Mouse (Mus musculus) kidney, adult 2 months (tissue): ENCODE measurements around the gene Ndufs2. TPM values are rescaled to one million over a fixed set of nuclear protein-coding genes. Genes with fewer than 3 reads are reported as not detected.
A peak's percentile ranks its signal among the peaks of the same experiment; 100 is the strongest.

Source experiments
- DNase-seq: peaks from one replicate; pipeline ENCODE4 v3.0.0; 2021
- H3K27ac ChIP-seq: fragments of 200-500 bp; 2 replicates; pipeline ENCODE4 v1.5.1; 2012; ENCODE audit warnings: low read depth, low read length, control low read depth, inconsistent platforms; ENCODE audit not compliant: insufficient read depth
- H3K27me3 ChIP-seq: fragments of 200-500 bp; replicated peaks from 2 replicates; pipeline ENCODE4 v1.6.1; 2012; ENCODE audit warnings: mild to moderate bottlenecking, moderate library complexity, low read length, inconsistent platforms; ENCODE audit not compliant: control insufficient read depth, insufficient read depth
- H3K36me3 ChIP-seq: fragments of 200-500 bp; 2 replicates; pipeline ENCODE4 v1.6.1; 2012; ENCODE audit warnings: mild to moderate bottlenecking, moderate library complexity, low read length, inconsistent platforms; ENCODE audit not compliant: control insufficient read depth, insufficient read depth
- H3K4me1 ChIP-seq: fragments of 200-500 bp; 2 replicates; pipeline ENCODE4 v1.6.1; 2011; ENCODE audit warnings: low read length; ENCODE audit not compliant: control insufficient read depth, insufficient read depth
- H3K4me3 ChIP-seq: fragments of 200-500 bp; 2 replicates; pipeline ENCODE4 v1.5.1; 2011; ENCODE audit warnings: mild to moderate bottlenecking, low read depth, low read length, control low read depth; ENCODE audit not compliant: insufficient read depth
- CTCF ChIP-seq: fragments of 200-500 bp; conservative IDR thresholded peaks from 2 replicates; pipeline ENCODE4 v1.5.1; 2011; ENCODE audit warnings: low read depth, mild to moderate bottlenecking, control low read depth, low read length, moderate library complexity, mixed read lengths; ENCODE audit not compliant: insufficient read depth, insufficient read length
- POLR2A ChIP-seq: fragments of 200-500 bp; IDR thresholded peaks from one replicate; pipeline ENCODE4 v1.6.1; 2011; ENCODE audit warnings: low read depth, low read length, control low read depth
- WGBS: fragments of 180-500 bp; shearing (Covaris S2); methylation state at CpG from one replicate; pipeline ENCODE4 v1.1.7; 2018; 5-methylcytosine and 5-hydroxymethylcytosine counted together
- polyA plus RNA-seq: library from polyadenylated mRNA; depleted of rRNA; stranded (reverse); fragments of >200 nt; gene quantifications from 2 replicates; pipeline ENCODE4 v1.2.3, GENCODE M21; 2012

The Ndufs2 gene
- polyA plus RNA-seq, 1 experiment = 559 TPM

GRCm38 (mm10) chr1:171229750-171230149 lies 21.4 kb downstream of the Ndufs2 start:
- no peak for DNase-seq
- H3K27me3 ChIP-seq = no peaks in the 10 kb centered on the region
- H3K36me3 ChIP-seq = no peaks in the 10 kb centered on the region; the same call in 1 of the 2 replicates
- H3K4me1 ChIP-seq = peaks cover 8% of the 10 kb centered on the region; the same call in 1 of the 2 replicates
- H3K4me3 ChIP-seq = no peak overlapping the region
- TF ChIP-seq POLR2A = no peak
- 59% methylated on average over 6 of the region's 6 CpGs for WGBS
- H3K27ac ChIP-seq = no peak overlapping the region; the same call in 1 of the 2 replicates

GRCm38 (mm10) chr1:171227879-171228278 lies 23.3 kb downstream of the Ndufs2 start:
- WGBS = 100% methylated on average over 1 of the region's 1 CpGs
- no peaks in the 10 kb centered on the region for H3K27me3 ChIP-seq
- TF ChIP-seq POLR2A (no peak), CTCF (no peak)
- no peaks in the 10 kb centered on the region for H3K36me3 ChIP-seq
- H3K4me3 ChIP-seq = no peak overlapping the region
- no peak overlapping the region for H3K27ac ChIP-seq
- DNase-seq = no peak
- peaks cover 8% of the 10 kb centered on the region; the same call in 1 of the 2 replicates for H3K4me1 ChIP-seq

- no peak overlapping the region for H3K4me3 ChIP-seq
- no peaks in the 10 kb centered on the region for H3K27me3 ChIP-seq
- no peaks in the 10 kb centered on the region for H3K36me3 ChIP-seq
- WGBS = 72% methylated on average over 4 of the region's 4 CpGs
- DNase-seq = no peak
- TF ChIP-seq POLR2A (no peak), CTCF (no peak)
- H3K4me1 ChIP-seq = peaks cover 8% of the 10 kb centered on the region; the same call in 1 of the 2 replicates
- no peak overlapping the region for H3K27ac ChIP-seq
These were observed 24.4 kb downstream of the Ndufs2 start for GRCm38 (mm10) chr1:171226780-171227179.

DNA sequence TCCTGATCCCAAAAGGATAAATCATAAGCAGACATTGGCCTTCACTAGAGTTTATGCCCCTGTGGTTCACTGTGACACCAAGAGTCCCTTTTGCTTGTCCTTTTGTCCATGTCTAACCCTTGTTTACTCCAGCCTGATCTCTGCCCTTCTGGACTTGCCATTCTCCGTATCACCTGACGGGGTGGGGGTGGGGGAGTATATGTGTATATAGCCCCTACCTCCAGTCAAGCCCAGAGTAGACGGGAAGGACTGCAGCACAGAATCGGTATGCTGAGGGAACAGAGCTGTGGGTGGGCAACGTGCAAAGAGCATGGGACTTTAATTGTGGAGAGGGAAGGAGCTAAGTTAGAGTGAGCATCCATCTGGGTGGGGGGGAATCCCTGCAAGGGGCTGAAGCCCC lies 26.3 kb downstream of the Ndufs2 start, which contains the start of gene Apoa2:
TSS of gene Apoa2 (plus strand) at position 198 of the 400 bp plus-strand sequence.
- WGBS = 74% methylated on average over 5 of the region's 5 CpGs
- Histone ChIP-seq H3K4me1 (peaks cover 7% of the 10 kb centered on the region; the same call in 1 of the 2 replicates), H3K27ac (no peak within 1 kb of the TSS), H3K4me3 (no peak within 1 kb of the TSS), H3K27me3 (no peaks in the 10 kb centered on the region), H3K36me3 (no peaks in the 10 kb centered on the region)
- TF ChIP-seq CTCF (no peak), POLR2A (no peak)
- DNase-seq = no peak

DNA sequence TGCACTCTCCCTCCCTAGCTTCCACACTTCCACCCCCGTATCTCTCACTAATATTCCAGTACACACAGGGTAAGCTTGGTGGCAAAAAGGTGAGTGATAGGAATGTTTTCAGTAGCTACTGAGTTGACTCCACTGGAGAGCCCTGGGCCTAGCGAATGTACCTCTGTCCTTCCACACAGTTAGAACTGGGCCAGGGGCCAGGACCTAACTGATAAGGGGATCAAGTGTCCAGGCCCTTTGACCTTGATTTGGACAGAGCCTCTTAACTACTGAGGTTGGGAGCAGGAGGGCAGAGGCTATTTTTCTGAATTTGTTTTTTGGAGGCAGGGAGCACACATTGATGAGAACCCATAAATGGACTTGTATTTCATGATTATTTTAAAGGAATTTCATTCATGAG lies 27.4 kb downstream of the Ndufs2 start:
- Histone ChIP-seq H3K27me3 (no peaks in the 10 kb centered on the region), H3K4me1 (peaks cover 5% of the 10 kb centered on the region; the same call in 1 of the 2 replicates), H3K36me3 (no peaks in the 10 kb centered on the region), H3K4me3 (no peak overlapping the region), H3K27ac (no peak overlapping the region)
- no peak for TF ChIP-seq CTCF
- no peak for TF ChIP-seq POLR2A
- DNase-seq = peak; percentile 80
- WGBS = 71% methylated on average over 2 of the region's 2 CpGs

GRCm38 (mm10) chr1:171223168-171223567 lies 28.0 kb downstream of the Ndufs2 start:
- DNase-seq = no peak
- Histone ChIP-seq H3K36me3 (no peaks in the 10 kb centered on the region), H3K27me3 (no peaks in the 10 kb centered on the region), H3K4me3 (no peak overlapping the region), H3K27ac (no peak overlapping the region), H3K4me1 (peaks cover 5% of the 10 kb centered on the region; the same call in 1 of the 2 replicates)
- 74% methylated on average over 6 of the region's 6 CpGs for WGBS
- TF ChIP-seq POLR2A (no peak), CTCF (no peak)

DNA sequence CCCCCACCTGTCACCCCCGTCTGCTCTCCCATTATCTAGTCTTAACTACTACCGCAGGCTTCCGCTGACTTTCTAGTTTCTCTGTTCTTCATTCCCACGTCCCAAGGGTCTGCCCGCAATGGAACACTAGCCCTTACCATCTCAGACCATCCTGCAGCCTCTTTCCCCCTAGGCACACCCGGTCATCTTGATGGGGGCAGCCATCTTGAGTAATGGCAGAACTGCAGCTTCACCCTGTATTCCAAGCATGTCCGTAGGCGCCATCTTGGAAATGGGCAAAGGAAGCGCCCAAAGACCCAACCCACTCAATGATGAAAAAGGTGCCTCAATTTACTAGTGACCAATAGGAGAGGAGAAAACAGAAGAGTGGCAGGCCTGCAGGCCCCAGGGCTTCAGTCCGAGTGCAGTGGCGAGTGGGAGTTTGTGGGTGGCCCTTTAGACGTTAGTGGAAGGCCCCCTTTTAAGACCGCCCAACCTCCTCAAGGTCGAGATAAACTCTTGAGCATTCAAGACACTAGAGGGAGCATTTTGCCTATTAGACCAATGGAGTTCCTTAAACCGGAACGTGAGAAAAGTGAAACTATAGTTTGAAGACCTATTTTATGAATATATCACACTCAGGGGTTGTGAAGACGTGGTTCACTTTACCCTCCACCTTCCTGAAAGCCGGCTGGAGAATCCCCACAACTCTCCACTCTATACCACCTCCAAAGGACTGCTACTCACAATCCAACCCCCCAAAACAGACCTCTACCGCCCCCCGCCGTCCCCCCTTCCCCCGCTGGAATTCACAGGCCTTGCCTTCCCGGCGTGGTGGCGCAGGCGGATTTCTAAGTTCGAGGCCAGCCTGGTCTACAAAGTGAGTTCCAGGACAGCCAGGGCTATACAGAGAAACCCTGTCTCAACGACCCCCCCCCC lies 28.7 kb downstream of the Ndufs2 start, which contains the start of gene Tomm40l:
TSS of gene Tomm40l (minus strand) at position 277 of the 918 bp plus-strand sequence.
- DNase-seq = peak; percentile 99
- H3K4me3 ChIP-seq = peak within 1 kb of the TSS; percentile 87
- peak within 1 kb of the TSS; percentile 54; the same call in 1 of the 2 replicates for H3K27ac ChIP-seq
- TF ChIP-seq CTCF (peak; percentile 41; the same call in 1 of the 2 replicates), POLR2A (no peak)
- H3K27me3 ChIP-seq = no peaks in the 10 kb centered on the region
- peaks cover 5% of the 10 kb centered on the region; the same call in 1 of the 2 replicates for H3K4me1 ChIP-seq
- no peaks in the 10 kb centered on the region for H3K36me3 ChIP-seq
- WGBS = 2% methylated on average over 28 of the region's 28 CpGs
